Mouse (Mus musculus): Measurements from ENCODE around the gene Cplx2.

The Cplx2 gene

DNA sequence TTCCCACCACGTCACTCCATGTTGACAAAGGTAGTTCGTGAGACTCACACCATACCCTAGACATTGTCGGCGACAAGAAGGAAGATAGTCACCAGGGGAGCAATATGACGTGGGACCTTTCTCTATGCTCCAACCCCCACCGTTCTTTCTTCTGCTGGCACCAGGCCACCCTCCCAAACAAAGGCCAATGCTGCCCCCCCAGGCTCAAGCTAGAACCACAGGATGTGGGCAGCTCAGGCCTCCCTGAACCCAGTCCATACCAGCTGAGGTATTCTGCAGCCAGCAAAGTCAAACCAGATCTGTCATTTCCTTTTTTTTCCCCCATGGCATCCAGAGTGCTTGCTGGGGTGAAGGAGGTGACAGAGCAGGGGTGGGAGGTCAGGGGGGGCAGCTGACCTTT lies 3.4 kb upstream of the Cplx2 start:
- no peak for DNase-seq (ENCODE audit: low read depth, low spot score)

GRCm38 (mm10) chr13:54368181-54368580 lies 3.0 kb upstream of the Cplx2 start:
- DNase-seq (ENCODE audit: low read depth, low spot score) = no peak

- peak; percentile 90 for DNase-seq (ENCODE audit: low read depth, low spot score)
Observed at GRCm38 (mm10) chr13:54371387-54372330, 510 bp downstream of the Cplx2 start.

DNA sequence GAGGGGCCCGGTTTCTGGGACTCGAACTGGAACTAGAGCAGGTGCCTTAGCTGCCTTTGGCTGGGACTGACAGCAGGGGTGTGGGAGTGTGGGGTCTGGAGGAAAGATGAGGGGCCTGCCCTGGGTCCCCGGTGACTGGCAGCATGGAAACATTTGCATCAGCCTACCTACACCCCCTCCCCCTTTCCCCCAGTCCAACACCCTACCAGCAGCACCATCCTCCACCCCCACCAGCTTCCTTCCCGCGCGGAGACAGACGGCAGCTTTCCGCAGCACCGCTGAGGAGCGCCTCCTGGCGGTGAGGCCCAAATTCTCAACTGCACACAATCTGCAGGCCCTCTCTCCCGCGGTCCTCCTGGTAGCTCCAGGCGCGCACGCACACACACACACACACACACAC lies 1.5 kb downstream of the Cplx2 start:
- peak; percentile 63 for DNase-seq (ENCODE audit: low read depth, low spot score)

- DNase-seq (ENCODE audit: low read depth, low spot score) = no peak
Observed at GRCm38 (mm10) chr13:54374106-54374706, 3.1 kb downstream of the Cplx2 start.

- DNase-seq (ENCODE audit: low read depth, low spot score) = no peak
Observed at GRCm38 (mm10) chr13:54375497-54376495, 4.6 kb downstream of the Cplx2 start.

DNA sequence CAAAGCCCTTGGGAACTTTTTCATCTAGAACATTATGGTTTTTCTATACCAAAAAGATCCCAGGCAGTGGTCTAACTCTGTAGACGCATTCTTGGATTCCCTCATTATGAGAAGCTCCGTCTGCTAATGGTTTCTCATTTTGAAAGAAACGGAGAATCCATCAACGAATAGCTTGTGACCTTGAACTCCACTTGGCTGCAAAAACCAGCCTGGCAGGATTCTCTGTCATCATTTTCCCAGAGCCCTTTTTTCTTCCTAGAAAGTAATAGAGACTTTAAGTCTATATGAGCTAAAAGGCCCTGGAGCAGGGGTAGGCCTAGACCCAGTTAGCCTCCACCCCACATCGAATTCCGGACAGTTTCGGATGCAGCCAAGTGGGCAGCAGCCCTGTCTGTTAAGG lies 5.6 kb downstream of the Cplx2 start:
- DNase-seq (ENCODE audit: low read depth, low spot score) = no peak

DNA sequence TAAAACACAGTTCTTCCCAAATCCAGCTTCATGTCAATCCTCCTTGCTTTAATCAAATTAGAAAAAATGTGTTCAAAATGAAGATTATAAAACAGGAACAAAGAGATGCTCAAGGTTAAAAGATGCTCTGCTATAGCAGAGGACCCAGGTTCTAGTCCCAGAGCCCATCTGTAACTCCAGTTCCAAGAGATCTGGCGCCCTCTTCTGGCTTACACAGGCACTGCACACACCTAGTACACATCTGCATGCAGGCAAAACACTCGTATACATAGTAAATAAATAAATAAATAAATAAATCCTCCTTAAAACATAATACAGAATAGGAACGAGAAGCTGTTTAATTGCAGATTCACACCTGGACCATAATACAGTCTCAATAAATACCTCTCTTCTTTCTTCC lies 6.9 kb downstream of the Cplx2 start:
- DNase-seq (ENCODE audit: low read depth, low spot score) = peak; percentile 12

- no peak for DNase-seq (ENCODE audit: low read depth, low spot score)
Observed at GRCm38 (mm10) chr13:54380421-54380820, 9.3 kb downstream of the Cplx2 start.

- DNase-seq (ENCODE audit: low read depth, low spot score) = no peak
Observed at GRCm38 (mm10) chr13:54381396-54381795, 10.2 kb downstream of the Cplx2 start.

DNA sequence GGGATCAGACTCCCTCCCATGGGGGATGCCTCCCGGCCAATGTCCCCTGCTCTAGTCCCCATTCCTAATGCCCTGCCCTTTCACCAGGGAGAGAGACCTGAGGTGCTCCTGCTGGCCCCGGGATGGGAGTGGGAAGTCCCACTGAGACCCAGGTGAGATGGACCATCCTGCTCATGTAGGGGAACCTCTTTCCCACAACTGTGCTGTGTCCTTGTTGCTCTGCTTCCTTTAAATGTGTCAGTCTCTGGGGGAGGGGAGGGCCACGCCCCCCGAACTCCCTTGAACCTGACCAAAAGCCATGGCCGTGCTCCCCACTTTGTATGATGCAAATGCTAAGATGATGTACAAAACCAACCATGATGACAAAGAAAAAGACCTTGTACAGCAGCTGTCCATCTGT lies 12.4 kb downstream of the Cplx2 start:
- DNase-seq (ENCODE audit: low read depth, low spot score) = no peak

DNA sequence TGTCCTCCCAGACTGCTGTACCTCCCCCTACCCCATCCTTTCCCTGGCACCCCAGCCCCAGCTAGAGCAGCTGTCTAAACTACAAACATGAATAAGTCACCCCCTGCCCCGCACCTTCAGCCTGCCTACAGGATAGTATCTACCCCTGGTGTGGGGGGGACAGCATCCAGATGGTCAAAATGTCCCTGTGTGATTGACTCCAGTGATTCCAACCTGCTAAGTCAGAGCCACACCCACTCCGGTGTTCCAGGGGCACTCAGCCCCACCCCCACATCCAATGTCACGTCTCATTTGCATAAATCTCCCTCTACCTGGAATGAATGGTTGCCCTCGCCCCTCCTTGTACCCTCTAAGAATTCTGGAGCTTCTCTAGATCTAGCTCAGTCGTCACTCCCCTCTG lies 13.4 kb downstream of the Cplx2 start:
- DNase-seq (ENCODE audit: low read depth, low spot score) = no peak

- no peak for DNase-seq (ENCODE audit: low read depth, low spot score)
Observed at GRCm38 (mm10) chr13:54385008-54386004, 14.2 kb downstream of the Cplx2 start.

DNA sequence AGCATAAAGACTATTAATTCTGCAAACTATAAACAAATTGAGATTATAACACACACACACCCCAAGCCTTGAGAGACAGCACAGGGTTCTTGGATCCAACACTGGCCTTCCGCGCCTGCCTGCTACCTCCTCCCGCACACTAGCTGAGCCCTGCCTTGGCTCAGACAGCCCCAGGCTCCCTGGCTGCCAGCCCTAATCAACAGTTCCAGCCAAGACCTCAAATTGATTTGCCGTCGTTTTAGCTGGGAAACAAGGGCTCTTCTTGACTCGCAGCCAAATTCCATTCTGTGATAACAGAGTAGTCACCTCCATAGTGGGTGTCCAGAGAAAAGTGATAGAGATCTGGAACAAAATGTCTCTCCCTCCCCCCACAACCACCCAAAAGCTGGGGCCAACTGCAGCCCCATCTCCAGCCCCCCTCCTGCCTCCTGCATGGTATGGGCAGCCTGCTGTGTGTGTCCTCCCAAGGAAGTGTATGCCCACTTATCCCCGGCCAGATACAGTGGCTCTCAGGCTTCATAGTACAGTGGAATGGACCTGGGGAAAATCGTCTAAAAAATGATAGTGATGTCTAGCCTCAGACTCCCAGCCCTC lies 18.9 kb downstream of the Cplx2 start:
- DNase-seq (ENCODE audit: low read depth, low spot score) = no peak

- DNase-seq (ENCODE audit: low read depth, low spot score) = no peak
Observed at GRCm38 (mm10) chr13:54390565-54391013, 19.4 kb downstream of the Cplx2 start.

DNA sequence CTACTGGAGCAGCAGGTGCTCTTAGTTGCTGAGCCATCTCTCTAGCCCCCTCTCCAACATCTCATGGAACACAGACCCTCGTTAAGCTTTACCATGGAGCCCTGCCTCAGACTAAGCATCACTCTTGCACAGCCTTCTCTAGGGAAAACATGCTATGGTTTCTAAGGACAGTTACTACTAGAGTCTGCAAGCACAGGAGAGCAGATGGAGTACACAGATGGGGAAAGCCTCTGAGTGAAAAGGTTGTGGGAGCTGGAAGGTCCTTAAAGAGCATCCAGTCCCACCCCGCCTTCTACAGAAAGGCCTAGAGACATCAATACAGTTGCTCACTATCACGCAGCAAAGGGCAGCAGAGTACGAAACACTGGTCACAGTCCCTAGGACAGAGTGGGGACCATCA lies 20.2 kb downstream of the Cplx2 start:
- DNase-seq (ENCODE audit: low read depth, low spot score) = no peak

DNA sequence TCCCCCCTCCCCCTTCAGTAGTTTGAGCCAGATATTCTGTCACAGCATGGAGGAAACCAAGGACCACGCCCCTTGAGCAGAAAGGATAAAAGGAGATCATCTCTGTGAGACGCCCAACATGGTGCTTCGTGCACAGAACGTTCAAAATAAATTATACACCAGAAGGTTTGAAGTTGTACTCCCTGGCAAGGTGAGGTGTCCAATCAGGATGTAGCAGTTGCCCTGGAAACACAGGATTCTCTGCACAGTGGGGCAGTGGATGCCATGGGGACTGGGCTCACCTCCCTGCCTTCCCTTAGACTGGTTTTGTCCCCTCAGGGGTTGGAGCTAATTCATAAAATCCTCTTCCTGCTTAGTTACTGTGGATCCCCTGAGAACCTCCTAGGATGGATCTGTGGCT lies 25.9 kb downstream of the Cplx2 start:
- DNase-seq (ENCODE audit: low read depth, low spot score) = no peak

GRCm38 (mm10) chr13:54400565-54401179 lies 29.5 kb downstream of the Cplx2 start:
- no peak for DNase-seq (ENCODE audit: low read depth, low spot score)

DNA sequence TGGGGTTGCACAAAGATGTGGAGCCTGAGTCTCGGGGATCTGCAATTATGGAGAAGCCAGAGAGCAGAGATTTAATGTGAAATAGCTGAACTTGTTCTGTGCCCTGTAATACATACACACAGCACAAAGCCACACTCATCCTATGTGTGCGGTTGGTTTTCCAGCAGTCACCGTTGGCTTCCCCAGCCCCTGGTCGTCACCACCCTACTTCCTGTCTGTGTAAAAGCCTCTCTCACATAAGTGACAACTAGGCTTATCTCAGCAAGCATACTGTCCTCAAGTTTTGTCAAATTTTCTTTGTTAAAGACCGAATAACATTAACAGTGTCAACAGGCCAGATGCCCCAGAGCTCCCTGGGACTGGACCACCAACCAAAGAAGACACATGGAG lies 30.0 kb downstream of the Cplx2 start:
- DNase-seq (ENCODE audit: low read depth, low spot score) = no peak

- no peak for DNase-seq (ENCODE audit: low read depth, low spot score)
Observed at GRCm38 (mm10) chr13:54402346-54402745, 31.2 kb downstream of the Cplx2 start.
